Mouse (Mus musculus) stomach, embryonic 15.5 days (tissue): ENCODE results near the gene Ptdss2. TPM values are rescaled to one million over a fixed set of nuclear protein-coding genes. Genes with fewer than 3 reads are reported as not detected.

Experiments used
- ATAC-seq: fragments of 200-750 bp; cut with Nextera tagmentation; 2 replicates; pipeline ENCODE4 v1.8.0; 2017; ENCODE audit warnings: low read depth, moderate number of reproducible peaks, moderate TSS enrichment; ENCODE audit not compliant: insufficient read depth, low FRiP score
- H3K27ac ChIP-seq: fragments of 300-500 bp; sonication (generic); 2 replicates; pipeline ENCODE4 v1.5.1; 2015; ENCODE audit warnings: mild to moderate bottlenecking, inconsistent platforms
- H3K27me3 ChIP-seq: fragments of 300-500 bp; sonication (generic); replicated peaks from 2 replicates; pipeline ENCODE4 v1.6.1; 2015; ENCODE audit warnings: inconsistent platforms
- H3K36me3 ChIP-seq: fragments of 300-500 bp; sonication (generic); 2 replicates; pipeline ENCODE4 v1.6.1; 2015; ENCODE audit warnings: inconsistent platforms
- H3K4me1 ChIP-seq: fragments of 300-500 bp; sonication (generic); 2 replicates; pipeline ENCODE4 v1.6.1; 2015; ENCODE audit warnings: inconsistent platforms
- H3K4me2 ChIP-seq: fragments of 300-500 bp; sonication (generic); 2 replicates; pipeline ENCODE4 v1.6.1; 2015; ENCODE audit warnings: mild to moderate bottlenecking, inconsistent platforms
- H3K4me3 ChIP-seq: fragments of 300-500 bp; sonication (generic); replicated peaks from 2 replicates; pipeline ENCODE4 v1.5.1; 2015; ENCODE audit warnings: inconsistent platforms
- H3K9ac ChIP-seq: fragments of 300-500 bp; sonication (generic); 2 replicates; pipeline ENCODE4 v1.6.1; 2015; ENCODE audit warnings: inconsistent platforms
- H3K9me3 ChIP-seq: fragments of 300-500 bp; sonication (generic); 2 replicates; pipeline ENCODE4 v1.6.1; 2016; ENCODE audit warnings: inconsistent platforms
- WGBS: fragments of 180-500 bp; shearing (Covaris S2); methylation state at CpG from one replicate; pipeline ENCODE4 v1.1.7; 2015; 5-methylcytosine and 5-hydroxymethylcytosine counted together
- polyA plus RNA-seq: library from polyadenylated mRNA; unstranded; fragments of >200 nt; fragmentation: Nextera tagmentation; extraction: Ambion mirVana; gene quantifications from 2 replicates; pipeline ENCODE4 v1.2.1, GENCODE M21; 2015

Ptdss2 gene
- polyA plus RNA-seq, 1 experiment from 2014 or later, result 60.7 TPM

- H3K4me3 ChIP-seq, result no peak overlapping the region
- H3K27me3 ChIP-seq, result no peaks in the 10 kb centered on the region
- H3K9ac ChIP-seq, result no peak overlapping the region
- 87% methylated on average over 8 of the region's 8 CpGs for WGBS
- no peak overlapping the region for H3K27ac ChIP-seq
- H3K9me3 ChIP-seq, result no peaks in the 10 kb centered on the region
- H3K4me1 ChIP-seq, result peaks cover 24% of the 10 kb centered on the region
- ATAC-seq, result no peak
- 0 out of 2 replicates have a peak, but pooled peaks cover 5% of the 10 kb centered on the region for H3K36me3 ChIP-seq
- no peak overlapping the region for H3K4me2 ChIP-seq
Measured at GRCm38 (mm10) chr7:141196619-141197282, 74.6 kb downstream of the Ptdss2 start.

- Histone ChIP-seq H3K9ac (no peak overlapping the region), H3K4me2 (no peak overlapping the region), H3K4me1 (peaks cover 11% of the 10 kb centered on the region), H3K4me3 (no peak overlapping the region), H3K9me3 (no peaks in the 10 kb centered on the region), H3K27me3 (no peaks in the 10 kb centered on the region), H3K36me3 (no peaks in the 10 kb centered on the region), H3K27ac (no peak overlapping the region)
- no peak for ATAC-seq
- WGBS, result 92% methylated on average over 4 of the region's 4 CpGs
Measured at GRCm38 (mm10) chr7:141198121-141198520, 75.9 kb downstream of the Ptdss2 start.

- no peak overlapping the region for H3K27ac ChIP-seq
- no peaks in the 10 kb centered on the region for H3K27me3 ChIP-seq
- no peaks in the 10 kb centered on the region for H3K4me1 ChIP-seq
- H3K9ac ChIP-seq, result no peak overlapping the region
- WGBS, result 85% methylated on average over 3 of the region's 3 CpGs
- H3K4me2 ChIP-seq, result no peak overlapping the region
- no peak overlapping the region for H3K4me3 ChIP-seq
- no peaks in the 10 kb centered on the region for H3K9me3 ChIP-seq
- no peaks in the 10 kb centered on the region for H3K36me3 ChIP-seq
- no peak for ATAC-seq
Measured at GRCm38 (mm10) chr7:141204546-141204945, 82.4 kb downstream of the Ptdss2 start.

- ATAC-seq, result no peak
- Histone ChIP-seq H3K4me3 (no peak overlapping the region), H3K9ac (no peak overlapping the region), H3K36me3 (no peaks in the 10 kb centered on the region), H3K27me3 (no peaks in the 10 kb centered on the region), H3K4me2 (no peak overlapping the region), H3K27ac (no peak overlapping the region), H3K9me3 (no peaks in the 10 kb centered on the region), H3K4me1 (no peaks in the 10 kb centered on the region; the same call in 1 of the 2 replicates)
- 93% methylated on average over 5 of the region's 5 CpGs for WGBS
Measured at GRCm38 (mm10) chr7:141205504-141205903, 83.3 kb downstream of the Ptdss2 start.

- H3K4me3 ChIP-seq, result no peak overlapping the region
- H3K9me3 ChIP-seq, result no peaks in the 10 kb centered on the region
- WGBS, result 89% methylated on average over 18 of the region's 18 CpGs
- H3K4me2 ChIP-seq, result no peak overlapping the region
- no peak for ATAC-seq
- no peaks in the 10 kb centered on the region; the same call in 1 of the 2 replicates for H3K4me1 ChIP-seq
- no peaks in the 10 kb centered on the region for H3K27me3 ChIP-seq
- H3K9ac ChIP-seq, result no peak overlapping the region
- no peak overlapping the region for H3K27ac ChIP-seq
- H3K36me3 ChIP-seq, result no peaks in the 10 kb centered on the region
Measured at GRCm38 (mm10) chr7:141206182-141206937, 84.2 kb downstream of the Ptdss2 start.

Other genes with a start within 250 kb of the Ptdss2 start
- 214 and 219 TPM in 2 replicates for gene Psmd13, start 240.4 kb upstream of the Ptdss2 start, polyA plus RNA-seq
- gene Sirt3, start 240.1 kb upstream of the Ptdss2 start, polyA plus RNA-seq, result 25.7 and 28.7 TPM in 2 replicates
- 0.76 and 2.6 TPM in 2 replicates for gene Cox8b, start 221.9 kb upstream of the Ptdss2 start, polyA plus RNA-seq
- gene Nlrp6, start 201.5 kb upstream of the Ptdss2 start, polyA plus RNA-seq, result 9.9 and 13.8 TPM in 2 replicates
- 21.2 and 23.5 TPM in 2 replicates for gene Pgghg, start 181.0 kb upstream of the Ptdss2 start, polyA plus RNA-seq
- gene Ifitm5, start 172.1 kb upstream of the Ptdss2 start, polyA plus RNA-seq, result 3.2 and 3.6 TPM in 2 replicates
- gene Gm45717, start 166.4 kb upstream of the Ptdss2 start, polyA plus RNA-seq, result 0.40 and 0.71 TPM in 2 replicates
- gene Ifitm2, start 166.4 kb upstream of the Ptdss2 start, polyA plus RNA-seq, result 1,181 and 1,379 TPM in 2 replicates
- gene Ifitm1, start 155.2 kb upstream of the Ptdss2 start, polyA plus RNA-seq, result 179 and 209 TPM in 2 replicates
- 368 and 413 TPM in 2 replicates for gene Ifitm3, start 111.6 kb upstream of the Ptdss2 start, polyA plus RNA-seq
- gene Ifitm6, start 104.5 kb upstream of the Ptdss2 start, polyA plus RNA-seq, result 7.6 and 8.1 TPM in 2 replicates
- gene Gm17387, start 93.3 kb upstream of the Ptdss2 start, polyA plus RNA-seq, result not detected in 2 replicates
- gene B4galnt4, start 61.3 kb upstream of the Ptdss2 start, polyA plus RNA-seq, result 7.0 and 9.2 TPM in 2 replicates
- gene Pkp3, start 44.2 kb upstream of the Ptdss2 start, polyA plus RNA-seq, result 38.4 and 47.2 TPM in 2 replicates
- gene Sigirr, start 21.8 kb upstream of the Ptdss2 start, polyA plus RNA-seq, result 13.1 and 15.1 TPM in 2 replicates
- 16.2 and 20.5 TPM in 2 replicates for gene Ano9, start 4.6 kb upstream of the Ptdss2 start, polyA plus RNA-seq
- gene Rnh1, start 50.5 kb downstream of the Ptdss2 start, polyA plus RNA-seq, result 206 and 215 TPM in 2 replicates
- gene Hras, start 71.6 kb downstream of the Ptdss2 start, polyA plus RNA-seq, result 113 and 123 TPM in 2 replicates
- gene Lrrc56, start 71.8 kb downstream of the Ptdss2 start, polyA plus RNA-seq, result 5.4 and 7.2 TPM in 2 replicates
- gene Lmntd2, start 91.7 kb downstream of the Ptdss2 start, polyA plus RNA-seq, result 2.8 and 2.9 TPM in 2 replicates
- 67.7 and 73.3 TPM in 2 replicates for gene Rassf7, start 93.5 kb downstream of the Ptdss2 start, polyA plus RNA-seq
- gene Phrf1, start 106.4 kb downstream of the Ptdss2 start, polyA plus RNA-seq, result 58.8 and 63.4 TPM in 2 replicates
- 4.6 and 5.7 TPM in 2 replicates for gene Irf7, start 144.1 kb downstream of the Ptdss2 start, polyA plus RNA-seq
- gene Cdhr5, start 154.4 kb downstream of the Ptdss2 start, polyA plus RNA-seq, result 14.5 and 18.4 TPM in 2 replicates
- gene Sct, start 156.8 kb downstream of the Ptdss2 start, polyA plus RNA-seq, result 44.2 and 48.8 TPM in 2 replicates
- 0.19 and 0.28 TPM in 2 replicates for gene Drd4, start 169.6 kb downstream of the Ptdss2 start, polyA plus RNA-seq
- 66.9 and 70.8 TPM in 2 replicates for gene Deaf1, start 205.3 kb downstream of the Ptdss2 start, polyA plus RNA-seq
- 39.3 and 40.6 TPM in 2 replicates for gene Tmem80, start 205.4 kb downstream of the Ptdss2 start, polyA plus RNA-seq
- gene Eps8l2, start 216.5 kb downstream of the Ptdss2 start, polyA plus RNA-seq, result 59.6 and 59.7 TPM in 2 replicates